Mouse (Mus musculus) heart, postnatal 0 days (tissue): Measurements from ENCODE around the gene Hltf. TPM values are rescaled to one million over a fixed set of nuclear protein-coding genes. Genes with fewer than 3 reads are reported as not detected.

Source experiments
- ATAC-seq: fragments of 200-750 bp; cut with Nextera tagmentation; 2 replicates; pipeline ENCODE4 v1.8.0; 2017; ENCODE audit warnings: low read depth, moderate number of reproducible peaks, moderate library complexity; ENCODE audit not compliant: insufficient read depth
- DNase-seq: peaks from one replicate; pipeline ENCODE4 v3.0.0-alpha.2; 2016; ENCODE audit warnings: low spot score
- H3K27ac ChIP-seq: fragments of 300-500 bp; sonication (generic); 2 replicates; pipeline ENCODE4 v1.5.1; 2014; ENCODE audit warnings: low read depth, mild to moderate bottlenecking
- H3K27me3 ChIP-seq: fragments of 300-500 bp; sonication (generic); 2 replicates; pipeline ENCODE4 v1.6.1; 2014; ENCODE audit warnings: low read length, mixed read lengths; ENCODE audit not compliant: control insufficient read depth, insufficient read depth
- H3K36me3 ChIP-seq: fragments of 300-500 bp; sonication (generic); replicated peaks from 2 replicates; pipeline ENCODE4 v1.6.1; 2014; ENCODE audit warnings: low read length, mixed read lengths; ENCODE audit not compliant: control insufficient read depth, insufficient read depth
- H3K4me1 ChIP-seq: fragments of 300-500 bp; sonication (generic); 2 replicates; pipeline ENCODE4 v1.6.1; 2014; ENCODE audit warnings: antibody characterized with exemption; ENCODE audit not compliant: control insufficient read depth, insufficient read depth
- H3K4me2 ChIP-seq: fragments of 300-500 bp; sonication (generic); 2 replicates; pipeline ENCODE4 v1.6.1; 2014; ENCODE audit warnings: low read depth, mild to moderate bottlenecking, low read length, moderate library complexity
- H3K4me3 ChIP-seq: fragments of 300-500 bp; sonication (generic); 2 replicates; pipeline ENCODE4 v1.5.1; 2014; ENCODE audit warnings: low read depth, low read length
- H3K9ac ChIP-seq: fragments of 300-500 bp; sonication (generic); replicated peaks from 2 replicates; pipeline ENCODE4 v1.6.1; 2014; ENCODE audit warnings: low read depth, low read length, mixed read lengths
- H3K9me3 ChIP-seq: fragments of 300-500 bp; sonication (generic); replicated peaks from 2 replicates; pipeline ENCODE4 v1.6.1; 2016; ENCODE audit warnings: low read length; ENCODE audit not compliant: control insufficient read depth
- CTCF ChIP-seq: IDR thresholded peaks from 2 replicates; pipeline ENCODE4 v1.5.1; 2016; ENCODE audit warnings: antibody characterized with exemption, control low read depth, low read depth
- EP300 ChIP-seq: IDR thresholded peaks from 2 replicates; pipeline ENCODE4 v1.6.1; 2016; ENCODE audit warnings: antibody characterized with exemption, low read depth
- WGBS: fragments of 180-500 bp; shearing (Covaris S2); extraction: QIAGEN DNeasy Blood & Tissue Kit; methylation state at CpG from one replicate; pipeline ENCODE4 v1.1.7; 2014; 5-methylcytosine and 5-hydroxymethylcytosine counted together
- polyA plus RNA-seq: library from polyadenylated mRNA; unstranded; fragments of >200 nt; fragmentation: Nextera tagmentation; extraction: Ambion mirVana; gene quantifications from 2 replicates; pipeline ENCODE4 v1.2.1, GENCODE M21; 2015
- total RNA-seq: library from RNA; depleted of rRNA; stranded (reverse); fragments of >200 nt; gene quantifications from 2 replicates; pipeline ENCODE4 v1.2.3, GENCODE M21; 2014; ENCODE audit warnings: low replicate concordance

The Hltf gene
- total and polyA plus RNA-seq, 2 experiments from 2014 or later = 8.9 to 9.6 TPM

GRCm38 (mm10) chr3:20023832-20024231, 33.8 kb upstream of the Hltf start:
- TF ChIP-seq CTCF = no peak
- TF ChIP-seq EP300 = no peak
- WGBS = 52% methylated on average over 1 of the region's 1 CpGs
- no peak overlapping the region for H3K4me2 ChIP-seq
- no peaks in the 10 kb centered on the region for H3K27me3 ChIP-seq
- no peaks in the 10 kb centered on the region for H3K9me3 ChIP-seq
- H3K4me1 ChIP-seq = no peaks in the 10 kb centered on the region
- peaks cover 78% of the 10 kb centered on the region for H3K36me3 ChIP-seq
- no peak overlapping the region for H3K9ac ChIP-seq
- DNase-seq = no peak
- no peak overlapping the region for H3K27ac ChIP-seq
- no peak for ATAC-seq
- no peak overlapping the region for H3K4me3 ChIP-seq

GRCm38 (mm10) chr3:20026481-20026880, 31.1 kb upstream of the Hltf start:
- H3K36me3 ChIP-seq = peaks cover 71% of the 10 kb centered on the region
- H3K9me3 ChIP-seq = no peaks in the 10 kb centered on the region
- TF ChIP-seq CTCF = no peak
- no peak for TF ChIP-seq EP300
- no peak overlapping the region for H3K27ac ChIP-seq
- H3K4me3 ChIP-seq = no peak overlapping the region
- H3K27me3 ChIP-seq = no peaks in the 10 kb centered on the region
- H3K9ac ChIP-seq = no peak overlapping the region
- H3K4me2 ChIP-seq = no peak overlapping the region
- no peak for DNase-seq
- H3K4me1 ChIP-seq = no peaks in the 10 kb centered on the region
- no peak for ATAC-seq

DNA sequence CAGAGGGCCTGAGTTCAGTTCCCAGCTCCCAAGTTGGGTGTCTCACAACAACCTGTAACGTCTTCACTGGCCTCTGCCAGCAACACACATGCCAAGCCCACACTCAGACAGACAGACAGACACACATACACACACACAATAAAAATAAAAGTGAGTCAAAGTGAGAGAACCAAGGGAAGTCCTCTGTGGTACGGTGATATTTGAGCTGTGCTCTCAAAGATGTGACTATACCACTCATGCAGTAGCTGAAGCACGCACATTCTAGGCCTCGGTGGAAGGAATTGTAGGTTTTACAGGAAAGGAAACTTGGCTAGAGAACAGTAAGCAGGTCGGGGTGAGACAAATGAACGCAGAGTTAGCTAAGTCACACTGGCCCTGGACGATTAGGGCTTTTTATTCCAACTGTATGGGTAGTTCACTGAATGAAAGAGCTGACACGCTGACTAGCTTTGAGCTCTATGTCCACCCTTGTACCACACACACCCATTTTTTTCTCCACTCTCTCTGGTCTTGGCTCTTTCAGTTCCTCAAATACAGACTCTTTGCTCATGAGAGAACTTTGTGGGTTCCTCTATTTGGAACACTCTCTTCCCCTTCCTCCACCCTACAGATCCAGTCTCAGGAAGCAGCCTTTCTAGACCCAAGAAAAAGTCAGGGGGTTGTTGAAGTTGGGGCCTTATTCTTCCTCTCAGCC, 30.5 kb upstream of the Hltf start:
- peaks cover 69% of the 10 kb centered on the region for H3K36me3 ChIP-seq
- H3K27ac ChIP-seq = no peak overlapping the region
- DNase-seq = no peak

GRCm38 (mm10) chr3:20027788-20028187, 29.8 kb upstream of the Hltf start:
- 93% methylated on average over 5 of the region's 5 CpGs for WGBS
- Histone ChIP-seq H3K27ac (no peak overlapping the region), H3K9ac (no peak overlapping the region), H3K9me3 (no peaks in the 10 kb centered on the region), H3K27me3 (no peaks in the 10 kb centered on the region), H3K4me2 (no peak overlapping the region), H3K4me3 (no peak overlapping the region), H3K4me1 (no peaks in the 10 kb centered on the region; the same call in 1 of the 2 replicates), H3K36me3 (peaks cover 63% of the 10 kb centered on the region)
- TF ChIP-seq EP300 (no peak), CTCF (no peak)
- ATAC-seq (no peak), DNase-seq (no peak)

More for the DNA sequence above, 30.5 kb upstream of the Hltf start:
- H3K27me3 ChIP-seq = no peaks in the 10 kb centered on the region
- H3K4me3 ChIP-seq = no peak overlapping the region
- no peak overlapping the region for H3K9ac ChIP-seq
- H3K4me1 ChIP-seq = no peaks in the 10 kb centered on the region
- ATAC-seq = no peak
- no peak for TF ChIP-seq CTCF
- no peak for TF ChIP-seq EP300
- H3K9me3 ChIP-seq = no peaks in the 10 kb centered on the region
- 90% methylated on average over 8 of the region's 8 CpGs for WGBS
- H3K4me2 ChIP-seq = no peak overlapping the region

DNA sequence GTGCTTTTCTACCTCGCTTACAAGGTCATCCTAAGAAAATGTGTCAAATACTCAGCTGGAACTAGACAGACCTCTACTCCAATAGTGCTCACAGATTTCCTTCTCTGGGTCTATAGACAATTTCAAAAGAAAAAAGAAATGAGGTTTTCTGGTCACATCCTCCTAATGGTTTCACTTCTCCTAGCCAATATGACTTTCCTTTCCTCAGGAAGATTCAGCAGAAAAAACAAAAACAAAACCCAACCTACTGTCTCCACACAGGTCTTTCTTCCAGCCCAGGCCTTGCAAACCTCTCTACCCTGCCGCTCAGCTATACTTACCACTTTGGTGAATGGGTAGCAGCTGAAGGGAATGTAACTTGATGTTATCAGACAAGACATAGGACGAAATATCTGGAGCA, 29.0 kb upstream of the Hltf start:
- Histone ChIP-seq H3K4me1 (no peaks in the 10 kb centered on the region; the same call in 1 of the 2 replicates), H3K9ac (no peak overlapping the region), H3K9me3 (no peaks in the 10 kb centered on the region), H3K27me3 (no peaks in the 10 kb centered on the region), H3K4me3 (no peak overlapping the region), H3K4me2 (no peak overlapping the region), H3K27ac (no peak overlapping the region), H3K36me3 (peaks cover 54% of the 10 kb centered on the region)
- TF ChIP-seq CTCF (no peak), EP300 (no peak)
- DNase-seq (no peak), ATAC-seq (no peak)
- WGBS = 91% methylated on average over 3 of the region's 3 CpGs

- Histone ChIP-seq H3K27me3 (no peaks in the 10 kb centered on the region), H3K4me2 (no peak overlapping the region), H3K4me1 (no peaks in the 10 kb centered on the region; the same call in 1 of the 2 replicates), H3K36me3 (peaks cover 35% of the 10 kb centered on the region), H3K4me3 (no peak overlapping the region), H3K9ac (no peak overlapping the region), H3K9me3 (no peaks in the 10 kb centered on the region), H3K27ac (no peak overlapping the region)
- ATAC-seq (no peak), DNase-seq (no peak)
- TF ChIP-seq CTCF (no peak), EP300 (no peak)
- WGBS = 83% methylated on average over 6 of the region's 6 CpGs
Observed at GRCm38 (mm10) chr3:20030807-20031206, 26.8 kb upstream of the Hltf start.
